Mouse (Mus musculus) intestine, embryonic 15.5 days (tissue): ENCODE measurements around the gene Scaf4. TPM values are rescaled to one million over a fixed set of nuclear protein-coding genes. Genes with fewer than 3 reads are reported as not detected.

Experiments used
- ATAC-seq: fragments of 200-750 bp; cut with Nextera tagmentation; 2 replicates; pipeline ENCODE4 v1.8.0; 2017; ENCODE audit warnings: moderate TSS enrichment, moderate library complexity
- H3K27ac ChIP-seq: fragments of 300-500 bp; sonication (generic); 2 replicates; pipeline ENCODE4 v1.5.1; 2015; ENCODE audit warnings: mild to moderate bottlenecking, inconsistent platforms
- H3K27me3 ChIP-seq: fragments of 300-500 bp; sonication (generic); replicated peaks from 2 replicates; pipeline ENCODE4 v1.6.1; 2015; ENCODE audit warnings: inconsistent platforms
- H3K36me3 ChIP-seq: fragments of 300-500 bp; sonication (generic); 2 replicates; pipeline ENCODE4 v1.6.1; 2015; ENCODE audit warnings: inconsistent platforms
- H3K4me1 ChIP-seq: fragments of 300-500 bp; sonication (generic); replicated peaks from 2 replicates; pipeline ENCODE4 v1.6.1; 2015; ENCODE audit warnings: inconsistent platforms
- H3K4me2 ChIP-seq: fragments of 300-500 bp; sonication (generic); replicated peaks from 2 replicates; pipeline ENCODE4 v1.6.1; 2015; ENCODE audit warnings: mild to moderate bottlenecking, inconsistent platforms
- H3K4me3 ChIP-seq: fragments of 300-500 bp; sonication (generic); replicated peaks from 2 replicates; pipeline ENCODE4 v1.5.1; 2015; ENCODE audit warnings: inconsistent platforms
- H3K9ac ChIP-seq: fragments of 300-500 bp; sonication (generic); 2 replicates; pipeline ENCODE4 v1.6.1; 2015; ENCODE audit warnings: inconsistent platforms
- H3K9me3 ChIP-seq: fragments of 300-500 bp; sonication (generic); 2 replicates; pipeline ENCODE4 v1.6.1; 2016; ENCODE audit warnings: inconsistent platforms
- WGBS: fragments of 180-500 bp; shearing (Covaris S2); methylation state at CpG from one replicate; pipeline ENCODE4 v1.1.7; 2015; 5-methylcytosine and 5-hydroxymethylcytosine counted together
- polyA plus RNA-seq: library from polyadenylated mRNA; unstranded; fragments of >200 nt; fragmentation: Nextera tagmentation; extraction: Ambion mirVana; gene quantifications from 2 replicates; pipeline ENCODE4 v1.2.1, GENCODE M21; 2015

Scaf4 gene
- polyA plus RNA-seq, 1 experiment from 2014 or later, result 25.3 TPM

- 31% methylated on average over 14 of the region's 14 CpGs for WGBS
Measured at GRCm38 (mm10) chr16:90282620-90283265, 1.6 kb downstream of the Scaf4 start.

GRCm38 (mm10) chr16:90281406-90281805 is 2.9 kb downstream of the Scaf4 start:
- 88% methylated on average over 9 of the region's 9 CpGs for WGBS
- no peaks in the 10 kb centered on the region for H3K27me3 ChIP-seq
- no peak overlapping the region for H3K4me2 ChIP-seq
- H3K27ac ChIP-seq, result no peak overlapping the region
- H3K4me3 ChIP-seq, result no peak overlapping the region
- H3K4me1 ChIP-seq, result peaks cover 23% of the 10 kb centered on the region
- ATAC-seq, result no peak
- no peaks in the 10 kb centered on the region for H3K36me3 ChIP-seq
- H3K9me3 ChIP-seq, result no peaks in the 10 kb centered on the region
- H3K9ac ChIP-seq, result no peak overlapping the region

More at GRCm38 (mm10) chr16:90282620-90283265, 1.6 kb downstream of the Scaf4 start:
- peaks cover 23% of the 10 kb centered on the region for H3K4me1 ChIP-seq
- peak overlapping the region; percentile 86 for H3K4me2 ChIP-seq
- H3K27ac ChIP-seq, result peak overlapping the region; percentile 97; the same call in 1 of the 2 replicates
- no peak for ATAC-seq
- H3K9ac ChIP-seq, result peak overlapping the region; percentile 99
- peak overlapping the region; percentile 100 for H3K4me3 ChIP-seq
- no peaks in the 10 kb centered on the region for H3K36me3 ChIP-seq
- no peaks in the 10 kb centered on the region for H3K9me3 ChIP-seq
- H3K27me3 ChIP-seq, result no peaks in the 10 kb centered on the region

GRCm38 (mm10) chr16:90280989-90281388 is 3.3 kb downstream of the Scaf4 start:
- ATAC-seq, result no peak
- no peaks in the 10 kb centered on the region for H3K36me3 ChIP-seq
- peaks cover 23% of the 10 kb centered on the region for H3K4me1 ChIP-seq
- no peak overlapping the region for H3K4me3 ChIP-seq
- no peak overlapping the region for H3K27ac ChIP-seq
- no peak overlapping the region for H3K4me2 ChIP-seq
- H3K9me3 ChIP-seq, result no peaks in the 10 kb centered on the region
- WGBS, result 82% methylated on average over 5 of the region's 5 CpGs
- H3K27me3 ChIP-seq, result no peaks in the 10 kb centered on the region
- H3K9ac ChIP-seq, result no peak overlapping the region

- Histone ChIP-seq H3K36me3 (no peaks in the 10 kb centered on the region), H3K4me3 (no peak overlapping the region), H3K9ac (no peak overlapping the region), H3K27ac (no peak overlapping the region), H3K4me2 (no peak overlapping the region), H3K9me3 (no peaks in the 10 kb centered on the region), H3K4me1 (peaks cover 23% of the 10 kb centered on the region), H3K27me3 (no peaks in the 10 kb centered on the region)
- no peak for ATAC-seq
- WGBS, result 52% methylated on average over 2 of the region's 2 CpGs
Measured at GRCm38 (mm10) chr16:90280515-90280914, 3.8 kb downstream of the Scaf4 start.

- no peaks in the 10 kb centered on the region for H3K27me3 ChIP-seq
- H3K4me3 ChIP-seq, result no peak overlapping the region
- H3K36me3 ChIP-seq, result no peaks in the 10 kb centered on the region
- peaks cover 20% of the 10 kb centered on the region for H3K4me1 ChIP-seq
- H3K9ac ChIP-seq, result no peak overlapping the region
- WGBS, result 51% methylated on average over 6 of the region's 6 CpGs
- no peak overlapping the region for H3K4me2 ChIP-seq
- no peak for ATAC-seq
- no peak overlapping the region for H3K27ac ChIP-seq
- no peaks in the 10 kb centered on the region for H3K9me3 ChIP-seq
Measured at GRCm38 (mm10) chr16:90279058-90279457, 5.2 kb downstream of the Scaf4 start.

- 86% methylated on average over 6 of the region's 6 CpGs for WGBS
- peaks cover 4% of the 10 kb centered on the region for H3K4me1 ChIP-seq
- no peaks in the 10 kb centered on the region for H3K9me3 ChIP-seq
- ATAC-seq, result no peak
- no peak overlapping the region for H3K27ac ChIP-seq
- H3K4me3 ChIP-seq, result no peak overlapping the region
- H3K27me3 ChIP-seq, result no peaks in the 10 kb centered on the region
- no peak overlapping the region for H3K4me2 ChIP-seq
- no peak overlapping the region for H3K9ac ChIP-seq
- no peaks in the 10 kb centered on the region for H3K36me3 ChIP-seq
Measured at GRCm38 (mm10) chr16:90275521-90275920, 8.8 kb downstream of the Scaf4 start.

DNA sequence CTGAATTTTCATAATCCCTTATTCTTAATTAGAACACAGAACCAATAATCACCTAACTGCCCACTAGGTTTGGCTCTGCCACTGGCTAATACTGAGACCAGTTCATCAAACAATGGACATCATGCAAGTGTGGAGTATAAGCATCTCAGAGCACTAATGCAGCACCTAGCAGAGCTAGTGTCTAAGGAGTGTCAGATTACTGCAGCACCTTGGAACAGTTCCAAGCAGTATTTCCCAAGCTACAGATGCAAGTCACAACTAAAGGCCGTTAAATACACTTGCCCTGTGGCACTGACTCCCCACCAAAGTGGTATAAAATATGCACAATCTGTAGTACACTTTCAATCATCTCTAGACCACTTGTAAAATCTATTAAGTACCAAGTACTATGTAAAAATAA is 17.7 kb downstream of the Scaf4 start:
- no peak overlapping the region for H3K4me2 ChIP-seq
- H3K36me3 ChIP-seq, result 0 out of 2 replicates have a peak, but pooled peaks cover 3% of the 10 kb centered on the region
- H3K27me3 ChIP-seq, result no peaks in the 10 kb centered on the region
- no peaks in the 10 kb centered on the region for H3K9me3 ChIP-seq
- peak; percentile 55 for ATAC-seq
- H3K9ac ChIP-seq, result no peak overlapping the region
- H3K4me3 ChIP-seq, result no peak overlapping the region
- WGBS, result 9% methylated on average over 1 of the region's 1 CpGs
- no peak overlapping the region for H3K27ac ChIP-seq
- 0 out of 2 replicates have a peak, but pooled peaks cover 2% of the 10 kb centered on the region for H3K4me1 ChIP-seq

DNA sequence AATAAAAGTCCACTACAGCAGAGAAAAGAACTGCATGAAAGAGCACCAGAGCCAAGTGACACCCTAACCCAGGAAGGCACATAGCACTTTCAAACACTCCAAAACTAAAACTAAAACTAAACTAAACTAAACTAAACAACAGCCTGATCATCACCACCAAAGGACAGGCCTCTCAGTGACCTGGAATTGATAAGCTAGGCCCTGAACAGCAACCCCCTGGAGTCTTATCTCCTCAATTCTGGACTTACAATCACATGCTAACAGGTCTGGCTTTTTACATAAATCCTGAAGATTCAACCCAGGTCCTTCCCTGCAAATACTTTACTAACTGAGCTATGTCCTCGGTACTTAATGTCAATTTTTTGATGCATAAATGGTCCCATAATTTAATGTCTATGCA is 19.2 kb downstream of the Scaf4 start:
- H3K4me3 ChIP-seq, result no peak overlapping the region
- H3K36me3 ChIP-seq, result 0 out of 2 replicates have a peak, but pooled peaks cover 5% of the 10 kb centered on the region
- 62% methylated on average over 1 of the region's 1 CpGs for WGBS
- H3K9ac ChIP-seq, result no peak overlapping the region
- ATAC-seq, result no peak
- H3K27ac ChIP-seq, result no peak overlapping the region
- no peaks in the 10 kb centered on the region for H3K27me3 ChIP-seq
- 0 out of 2 replicates have a peak, but pooled peaks cover 2% of the 10 kb centered on the region for H3K4me1 ChIP-seq
- no peak overlapping the region for H3K4me2 ChIP-seq
- no peaks in the 10 kb centered on the region for H3K9me3 ChIP-seq

- Histone ChIP-seq H3K4me2 (no peak overlapping the region), H3K27ac (no peak overlapping the region), H3K36me3 (peaks cover 8% of the 10 kb centered on the region; the same call in 1 of the 2 replicates), H3K9ac (no peak overlapping the region), H3K4me1 (0 out of 2 replicates have a peak, but pooled peaks cover 2% of the 10 kb centered on the region), H3K9me3 (no peaks in the 10 kb centered on the region), H3K27me3 (no peaks in the 10 kb centered on the region), H3K4me3 (no peak overlapping the region)
- 81% methylated on average over 5 of the region's 5 CpGs for WGBS
- 0 out of 2 replicates have a peak, but pooled peaks have one; percentile 32 for ATAC-seq
Measured at GRCm38 (mm10) chr16:90264021-90264420, 20.3 kb downstream of the Scaf4 start.

DNA sequence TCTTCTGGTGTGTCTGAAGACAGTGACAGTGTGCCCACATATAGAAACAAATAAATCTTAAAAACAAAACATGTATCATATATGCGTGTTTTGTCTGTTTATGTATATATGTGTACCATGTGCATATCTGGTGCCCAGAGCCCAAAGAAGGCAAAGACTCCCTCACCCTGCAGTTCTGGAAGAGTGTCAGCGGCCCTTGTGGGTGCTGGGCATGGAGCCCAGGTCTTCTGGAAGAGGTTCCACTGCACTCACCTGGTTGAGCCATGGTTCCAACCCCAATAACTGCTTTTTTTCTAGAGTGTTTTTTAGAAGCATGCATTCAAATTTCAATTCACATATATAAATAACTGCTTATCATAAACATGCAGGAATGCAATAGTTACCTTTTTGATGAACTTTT is 22.5 kb downstream of the Scaf4 start:
- H3K9me3 ChIP-seq, result no peaks in the 10 kb centered on the region
- WGBS, result 91% methylated on average over 2 of the region's 2 CpGs
- 0 out of 2 replicates have a peak, but pooled peaks cover 2% of the 10 kb centered on the region for H3K4me1 ChIP-seq
- no peak overlapping the region for H3K9ac ChIP-seq
- H3K4me3 ChIP-seq, result no peak overlapping the region
- no peaks in the 10 kb centered on the region for H3K27me3 ChIP-seq
- H3K27ac ChIP-seq, result no peak overlapping the region
- no peak for ATAC-seq
- peaks cover 13% of the 10 kb centered on the region for H3K36me3 ChIP-seq
- H3K4me2 ChIP-seq, result no peak overlapping the region

DNA sequence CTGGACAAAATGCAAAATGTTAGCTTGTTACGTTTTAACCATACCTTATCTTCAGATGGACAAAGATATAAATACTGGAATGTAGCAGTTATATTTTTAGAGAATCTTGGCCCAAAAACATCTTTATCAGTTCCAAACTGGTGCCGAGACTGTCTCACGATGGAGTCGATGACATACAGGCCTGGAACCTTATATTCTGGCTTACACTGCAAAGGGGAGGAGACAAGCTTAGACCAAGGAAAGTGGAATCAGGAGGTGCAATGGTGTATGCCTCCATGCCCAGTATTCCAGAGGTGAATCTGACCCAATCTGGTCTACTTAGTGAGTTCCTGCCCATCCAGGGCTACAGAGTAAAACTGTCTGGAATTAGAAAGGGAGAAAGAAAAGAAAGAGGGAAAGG is 24.2 kb downstream of the Scaf4 start:
- 82% methylated on average over 4 of the region's 4 CpGs for WGBS
- Histone ChIP-seq H3K27ac (no peak overlapping the region), H3K27me3 (no peaks in the 10 kb centered on the region), H3K4me3 (no peak overlapping the region), H3K36me3 (peaks cover 18% of the 10 kb centered on the region), H3K4me2 (no peak overlapping the region), H3K9ac (no peak overlapping the region), H3K4me1 (no peaks in the 10 kb centered on the region), H3K9me3 (no peaks in the 10 kb centered on the region)
- no peak for ATAC-seq

GRCm38 (mm10) chr16:90259623-90260022 is 24.7 kb downstream of the Scaf4 start:
- H3K36me3 ChIP-seq, result peaks cover 18% of the 10 kb centered on the region
- H3K27ac ChIP-seq, result no peak overlapping the region
- H3K4me2 ChIP-seq, result no peak overlapping the region
- 89% methylated on average over 5 of the region's 5 CpGs for WGBS
- H3K9me3 ChIP-seq, result no peaks in the 10 kb centered on the region
- no peak overlapping the region for H3K9ac ChIP-seq
- no peak for ATAC-seq
- no peaks in the 10 kb centered on the region for H3K27me3 ChIP-seq
- no peak overlapping the region for H3K4me3 ChIP-seq
- no peaks in the 10 kb centered on the region for H3K4me1 ChIP-seq

GRCm38 (mm10) chr16:90258950-90259349 is 25.4 kb downstream of the Scaf4 start:
- no peak for ATAC-seq
- peaks cover 18% of the 10 kb centered on the region for H3K36me3 ChIP-seq
- 82% methylated on average over 7 of the region's 7 CpGs for WGBS

More at GRCm38 (mm10) chr16:90258950-90259349, 25.4 kb downstream of the Scaf4 start:
- H3K9me3 ChIP-seq, result no peaks in the 10 kb centered on the region
- no peak overlapping the region for H3K27ac ChIP-seq
- no peaks in the 10 kb centered on the region for H3K27me3 ChIP-seq
- no peak overlapping the region for H3K9ac ChIP-seq
- H3K4me3 ChIP-seq, result no peak overlapping the region
- no peak overlapping the region for H3K4me2 ChIP-seq
- H3K4me1 ChIP-seq, result no peaks in the 10 kb centered on the region
